Mouse (Mus musculus): Measurements from ENCODE around the gene Rabggtb. TPM values are rescaled to one million over a fixed set of nuclear protein-coding genes. Genes with fewer than 3 reads are reported as not detected.
"Not testable (repeated sequence)": the region's sequence is repeated elsewhere in the genome, so short reads cannot be mapped to it uniquely, and the experiment has no call there.

Gene Rabggtb
- polyA plus RNA-seq, 1 experiment from 2014 or later: 36.6 TPM

DNA sequence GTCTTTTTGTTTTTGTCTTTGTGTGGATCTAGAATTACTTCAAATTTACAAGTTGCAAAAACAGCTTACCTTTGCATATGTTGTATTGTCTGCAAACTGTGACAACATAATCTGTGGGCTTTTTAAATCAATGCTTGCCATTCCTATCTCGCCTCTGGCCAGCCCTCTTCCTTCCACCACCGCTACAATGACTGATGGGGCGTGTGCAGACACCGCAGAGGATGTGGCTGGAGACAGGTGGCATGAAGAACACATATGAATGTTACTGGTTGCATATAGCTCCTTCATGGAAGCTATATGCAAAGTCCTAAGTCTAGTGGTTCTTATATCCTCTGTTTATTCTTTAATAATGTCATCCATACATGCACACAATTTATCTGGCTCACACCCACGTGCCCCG lies 15.6 kb downstream of the Rabggtb start:
- H3K9me3 ChIP-seq (replicated peaks): no peaks in the 10 kb centered on the region
- H3K4me2 ChIP-seq: no peak overlapping the region
- H3K36me3 ChIP-seq (replicated peaks): no peaks in the 10 kb centered on the region
- no peak overlapping the region for H3K4me3 ChIP-seq (replicated peaks)
- ATAC-seq (ENCODE audit: insufficient read depth): no peak
- WGBS (ENCODE audit: insufficient replicate concordance): 17% methylated on average over 6 of the region's 6 CpGs
- no peak overlapping the region for H3K27ac ChIP-seq (replicated peaks)
- H3K4me1 ChIP-seq (replicated peaks): peaks cover 22% of the 10 kb centered on the region
- no peaks in the 10 kb centered on the region; the same call in 1 of the 2 replicates for H3K27me3 ChIP-seq
- H3K9ac ChIP-seq: no peak overlapping the region

DNA sequence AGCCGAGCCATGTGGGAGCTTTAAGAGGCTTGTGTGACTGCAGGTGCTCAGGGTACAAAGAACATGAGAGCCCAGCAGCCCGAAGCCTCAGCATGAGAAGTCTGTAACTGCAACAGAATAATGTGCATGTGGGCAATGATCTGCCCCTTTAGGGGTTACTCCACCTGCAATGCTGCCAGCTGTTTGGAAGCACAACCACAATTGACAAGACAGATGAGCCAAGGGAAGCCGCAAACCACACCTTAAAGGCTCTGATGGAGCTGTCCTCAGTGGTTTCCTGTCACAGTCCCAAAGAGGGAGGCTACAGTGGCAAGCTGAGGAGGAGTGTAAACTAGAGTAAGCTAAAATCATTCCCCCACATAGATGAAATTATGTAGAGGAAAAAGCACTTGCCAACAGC lies 17.4 kb downstream of the Rabggtb start:
- no peak for ATAC-seq (ENCODE audit: insufficient read depth)
- Histone ChIP-seq H3K27me3 (no peaks in the 10 kb centered on the region; the same call in 1 of the 2 replicates), H3K4me2 (no peak overlapping the region), H3K9me3 (replicated peaks) (no peaks in the 10 kb centered on the region), H3K4me3 (replicated peaks) (no peak overlapping the region), H3K4me1 (replicated peaks) (peaks cover 11% of the 10 kb centered on the region; the same call in 1 of the 2 replicates), H3K27ac (replicated peaks) (no peak overlapping the region), H3K36me3 (replicated peaks) (no peaks in the 10 kb centered on the region), H3K9ac (no peak overlapping the region)
- 36% methylated on average over 3 of the region's 3 CpGs for WGBS (ENCODE audit: insufficient replicate concordance)

DNA sequence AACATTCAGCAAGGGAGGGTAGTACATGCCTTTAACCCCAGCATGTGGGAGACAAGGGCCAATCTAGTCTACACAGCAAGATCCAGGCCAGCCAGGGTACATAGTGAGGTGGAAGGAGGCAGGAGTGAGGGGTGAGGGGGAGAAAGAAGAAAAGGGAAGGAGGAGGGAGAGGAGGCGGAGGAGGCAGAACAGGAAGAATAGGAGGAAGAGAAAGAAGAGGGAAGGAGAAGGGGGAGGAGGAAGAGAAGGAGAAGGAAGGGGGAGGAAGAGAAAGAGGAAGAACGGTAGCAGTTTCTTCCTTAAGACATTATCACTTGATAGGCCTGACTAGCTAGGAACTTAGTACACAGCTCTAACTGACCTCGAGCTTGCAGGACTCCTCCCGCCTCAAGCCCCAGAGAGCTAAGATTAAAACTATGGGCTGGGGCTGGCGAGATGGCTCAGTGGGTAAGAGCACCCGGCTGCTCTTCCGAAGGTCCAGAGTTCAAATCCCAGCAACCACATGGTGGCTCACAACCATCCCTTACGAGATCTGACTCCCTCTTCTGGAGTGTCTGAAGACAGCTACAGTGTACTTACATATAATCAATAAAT lies 23.5 kb downstream of the Rabggtb start:
- H3K27ac ChIP-seq (replicated peaks): no peak overlapping the region
- no peaks in the 10 kb centered on the region for H3K36me3 ChIP-seq (replicated peaks)
- H3K27me3 ChIP-seq: 0 out of 2 replicates have a peak, but pooled peaks cover 4% of the 10 kb centered on the region
- H3K4me1 ChIP-seq (replicated peaks): peaks cover 27% of the 10 kb centered on the region
- no peak for ATAC-seq (ENCODE audit: insufficient read depth)
- H3K4me2 ChIP-seq: no peak overlapping the region
- WGBS (ENCODE audit: insufficient replicate concordance): 46% methylated on average over 7 of the region's 8 CpGs
- H3K4me3 ChIP-seq (replicated peaks): no peak overlapping the region
- H3K9me3 ChIP-seq (replicated peaks): no peaks in the 10 kb centered on the region
- no peak overlapping the region for H3K9ac ChIP-seq

DNA sequence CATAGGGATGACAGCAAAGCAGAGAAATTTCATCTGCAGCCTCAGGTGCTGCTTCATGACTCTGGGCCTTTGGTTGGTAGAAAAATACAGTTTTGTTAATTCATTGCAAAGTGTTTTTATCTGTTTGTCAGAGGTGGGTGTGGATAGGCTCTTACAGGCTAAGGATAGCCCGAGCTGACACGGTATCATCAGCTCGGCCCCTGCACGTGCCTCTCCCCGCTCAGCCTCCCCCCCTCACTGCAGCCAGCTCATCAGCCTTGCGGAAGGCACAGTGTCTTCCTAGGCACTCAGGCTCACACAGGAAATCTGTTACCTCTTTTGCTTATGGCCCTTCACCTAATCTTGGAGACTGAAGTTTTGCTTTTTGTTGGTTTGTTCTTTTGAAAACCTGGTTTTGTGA lies 24.7 kb downstream of the Rabggtb start:
- ATAC-seq (ENCODE audit: insufficient read depth): peak; percentile 86
- no peaks in the 10 kb centered on the region for H3K9me3 ChIP-seq (replicated peaks)
- whole genome bisulfite sequencing (ENCODE audit: insufficient replicate concordance): 30% methylated on average over 6 of the region's 6 CpGs
- no peak overlapping the region for H3K4me3 ChIP-seq (replicated peaks)
- H3K36me3 ChIP-seq (replicated peaks): no peaks in the 10 kb centered on the region
- no peak overlapping the region for H3K27ac ChIP-seq (replicated peaks)
- H3K4me1 ChIP-seq (replicated peaks): peaks cover 22% of the 10 kb centered on the region
- 0 out of 2 replicates have a peak, but pooled peaks cover 4% of the 10 kb centered on the region for H3K27me3 ChIP-seq
- H3K4me2 ChIP-seq: peak overlapping the region; percentile 24
- no peak overlapping the region for H3K9ac ChIP-seq

DNA sequence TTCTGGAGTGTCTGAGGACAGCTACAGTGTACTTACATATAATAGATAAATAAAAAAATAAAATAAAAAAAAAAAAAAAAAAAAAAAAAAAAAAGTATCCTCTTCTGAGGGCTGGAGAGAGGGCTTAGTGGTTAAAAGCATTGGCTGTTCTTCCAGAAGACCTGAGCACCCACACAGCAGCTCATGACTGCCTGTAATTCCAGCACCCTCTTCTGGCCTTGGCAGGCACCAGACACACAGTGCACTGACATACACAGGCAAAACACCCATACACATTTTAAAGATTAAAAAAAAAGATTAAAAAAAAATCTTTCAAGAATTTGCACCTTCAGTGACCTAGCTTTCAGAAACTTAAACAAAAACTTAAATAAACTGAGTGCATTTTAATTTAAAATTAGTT lies 26.5 kb downstream of the Rabggtb start:
- peaks cover 14% of the 10 kb centered on the region; the same call in 1 of the 2 replicates for H3K27me3 ChIP-seq
- peaks cover 22% of the 10 kb centered on the region for H3K4me1 ChIP-seq (replicated peaks)
- no peaks in the 10 kb centered on the region for H3K9me3 ChIP-seq (replicated peaks)
- ATAC-seq (ENCODE audit: insufficient read depth): no peak
- H3K4me2 ChIP-seq: no peak overlapping the region
- no peak overlapping the region for H3K4me3 ChIP-seq (replicated peaks)
- no peaks in the 10 kb centered on the region for H3K36me3 ChIP-seq (replicated peaks)
- no peak overlapping the region for H3K27ac ChIP-seq (replicated peaks)
- no peak overlapping the region for H3K9ac ChIP-seq

DNA sequence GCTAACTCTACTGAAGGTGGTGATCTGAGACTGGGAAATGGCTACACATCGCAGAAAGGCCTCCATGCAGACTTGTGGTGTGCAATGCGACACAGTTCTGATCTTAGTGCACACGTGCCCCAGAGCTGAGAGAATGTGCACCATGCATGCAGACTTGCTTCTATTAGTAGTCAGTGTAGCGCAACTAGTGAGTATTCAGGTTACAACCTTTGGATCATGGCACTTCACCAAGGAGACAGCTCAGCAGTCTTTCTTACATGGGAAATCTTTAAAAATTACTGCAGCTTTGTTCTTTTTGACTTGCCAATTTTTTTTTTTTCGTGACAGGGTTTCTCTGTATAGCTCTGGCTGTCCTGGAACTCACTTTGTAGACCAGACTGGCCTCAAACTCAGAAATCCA lies 41.4 kb downstream of the Rabggtb start:
- no peak overlapping the region for H3K27ac ChIP-seq (replicated peaks)
- H3K9me3 ChIP-seq (replicated peaks): no peaks in the 10 kb centered on the region
- H3K4me2 ChIP-seq: no peak overlapping the region
- no peak overlapping the region for H3K4me3 ChIP-seq (replicated peaks)
- no peaks in the 10 kb centered on the region for H3K36me3 ChIP-seq (replicated peaks)
- H3K4me1 ChIP-seq (replicated peaks): no peaks in the 10 kb centered on the region
- ATAC-seq (ENCODE audit: insufficient read depth): no peak
- peaks cover 9% of the 10 kb centered on the region for H3K27me3 ChIP-seq
- H3K9ac ChIP-seq: no peak overlapping the region
- WGBS (ENCODE audit: insufficient replicate concordance): 78% methylated on average over 5 of the region's 5 CpGs

DNA sequence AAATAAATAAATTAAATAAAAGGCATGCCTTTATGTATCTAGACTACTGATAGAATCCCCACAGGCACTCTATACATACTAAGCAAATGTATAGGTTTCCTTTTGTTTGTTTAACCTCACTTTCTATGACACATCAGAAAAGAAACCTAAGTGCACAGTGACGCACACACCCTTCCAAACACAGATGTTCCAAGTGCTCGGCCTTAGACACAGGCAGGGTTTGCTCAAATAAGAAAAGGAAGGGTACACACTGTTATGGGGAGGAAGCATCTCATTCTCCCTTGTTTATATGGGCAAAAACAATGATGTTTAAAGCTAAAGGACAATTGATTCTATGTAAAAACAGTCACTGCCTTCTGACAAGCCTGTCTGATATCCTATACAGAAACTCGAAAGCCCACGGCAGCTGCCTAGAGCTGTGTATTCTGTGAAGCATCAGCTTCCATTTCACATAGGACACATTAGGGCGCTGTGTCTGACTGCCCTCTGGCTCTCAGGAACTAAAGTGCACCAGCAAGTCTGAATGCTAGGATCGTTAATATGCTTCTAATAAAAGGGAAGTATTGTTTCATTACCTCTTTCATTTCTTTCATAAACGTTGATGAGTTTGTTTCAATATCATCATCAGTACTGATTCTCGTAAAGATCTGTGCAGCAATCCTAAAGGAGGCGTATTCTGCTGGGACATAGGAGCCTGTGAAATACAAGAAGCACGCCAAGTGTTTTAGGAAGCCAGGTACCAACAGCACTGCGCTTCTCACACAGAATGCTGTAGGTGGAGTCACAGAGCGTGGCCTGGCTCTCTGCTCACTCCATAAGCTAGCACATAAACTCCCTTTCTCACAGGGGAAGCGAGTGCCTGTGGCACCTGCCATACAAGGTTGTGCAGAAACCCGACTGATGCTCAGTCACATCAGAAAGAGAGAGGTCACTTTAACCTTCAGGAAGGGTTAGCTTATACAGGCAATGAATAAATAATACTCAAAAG lies 45.4 kb downstream of the Rabggtb start:
- Histone ChIP-seq H3K4me1 (replicated peaks) (0 out of 2 replicates have a peak, but pooled peaks cover 5% of the 10 kb centered on the region), H3K27me3 (no peaks in the 10 kb centered on the region), H3K9ac (no peak overlapping the region), H3K36me3 (replicated peaks) (no peaks in the 10 kb centered on the region), H3K27ac (replicated peaks) (no peak overlapping the region), H3K9me3 (replicated peaks) (no peaks in the 10 kb centered on the region), H3K4me3 (replicated peaks) (no peak overlapping the region), H3K4me2 (no peak overlapping the region)
- 71% methylated on average over 14 of the region's 14 CpGs for WGBS (ENCODE audit: insufficient replicate concordance)
- no peak for ATAC-seq (ENCODE audit: insufficient read depth)

DNA sequence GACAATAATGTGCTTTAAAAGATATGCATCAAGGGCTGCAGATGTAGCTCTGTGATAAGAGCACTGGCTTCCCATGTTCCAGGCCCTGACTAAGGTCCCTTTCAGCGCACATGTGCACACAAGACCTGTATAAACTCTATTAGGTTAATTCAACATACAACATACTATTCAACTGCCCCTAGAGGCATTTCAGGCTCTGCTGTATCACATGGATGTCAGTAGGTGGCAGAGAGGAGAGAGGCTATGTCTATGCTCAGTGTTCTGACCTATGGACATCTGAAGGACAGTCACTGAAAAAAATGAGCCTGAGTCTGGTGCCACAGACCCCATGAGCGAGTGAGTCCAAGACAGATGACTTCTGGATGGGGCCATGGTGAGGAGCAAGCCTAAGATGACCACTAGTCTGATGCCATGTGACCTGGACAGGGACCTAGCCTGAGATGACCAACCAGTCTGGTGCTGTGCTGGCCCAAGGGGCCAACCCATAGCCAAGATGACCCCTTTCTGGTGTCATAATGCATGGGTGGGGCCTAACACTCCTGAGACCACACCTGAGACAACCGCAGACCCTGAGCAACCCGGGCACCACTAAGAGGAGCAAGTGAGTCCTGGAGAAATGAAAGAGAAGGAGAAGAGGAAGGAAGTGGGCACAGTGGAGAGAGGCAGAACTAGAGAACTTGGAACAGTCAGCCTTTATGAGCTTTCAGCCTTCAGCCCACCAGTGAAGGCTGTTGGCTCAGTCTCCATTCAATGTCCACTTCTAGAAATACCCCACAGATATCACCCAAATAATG lies 48.0 kb downstream of the Rabggtb start:
- Histone ChIP-seq H3K27me3 (no peaks in the 10 kb centered on the region), H3K9me3 (replicated peaks) (no peaks in the 10 kb centered on the region), H3K9ac (no peak overlapping the region), H3K36me3 (replicated peaks) (no peaks in the 10 kb centered on the region), H3K4me2 (no peak overlapping the region), H3K27ac (replicated peaks) (no peak overlapping the region), H3K4me1 (replicated peaks) (peaks cover 17% of the 10 kb centered on the region), H3K4me3 (replicated peaks) (no peak overlapping the region)
- WGBS (ENCODE audit: insufficient replicate concordance): 55% methylated on average over 4 of the region's 4 CpGs
- peak; percentile 14; the same call in 1 of the 2 replicates for ATAC-seq (ENCODE audit: insufficient read depth)

DNA sequence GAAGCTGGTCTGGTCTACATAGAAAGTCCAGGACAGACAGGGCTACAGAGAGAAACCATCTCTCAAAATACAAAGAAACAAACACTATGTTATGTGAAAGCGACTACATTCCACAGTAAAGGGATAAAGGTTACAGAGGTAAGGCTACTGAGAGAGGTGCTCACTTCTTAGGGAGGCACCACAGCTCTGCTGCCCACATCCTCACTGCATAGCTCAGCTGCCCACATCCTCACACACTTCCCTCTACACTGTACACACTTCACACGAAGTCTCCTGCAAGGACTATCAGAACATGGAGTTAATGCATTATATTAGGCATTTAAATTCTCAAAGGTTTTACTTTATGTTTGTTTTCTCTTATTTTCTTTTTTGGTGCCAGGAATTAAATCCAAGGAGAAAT lies 49.0 kb downstream of the Rabggtb start:
- Histone ChIP-seq H3K4me2 (no peak overlapping the region), H3K9me3 (replicated peaks) (no peaks in the 10 kb centered on the region), H3K4me3 (replicated peaks) (no peak overlapping the region), H3K9ac (no peak overlapping the region), H3K27ac (replicated peaks) (no peak overlapping the region), H3K36me3 (replicated peaks) (no peaks in the 10 kb centered on the region), H3K27me3 (no peaks in the 10 kb centered on the region), H3K4me1 (replicated peaks) (peaks cover 27% of the 10 kb centered on the region)
- no peak for ATAC-seq (ENCODE audit: insufficient read depth)
- WGBS (ENCODE audit: insufficient replicate concordance): 46% methylated on average over 2 of the region's 2 CpGs

DNA sequence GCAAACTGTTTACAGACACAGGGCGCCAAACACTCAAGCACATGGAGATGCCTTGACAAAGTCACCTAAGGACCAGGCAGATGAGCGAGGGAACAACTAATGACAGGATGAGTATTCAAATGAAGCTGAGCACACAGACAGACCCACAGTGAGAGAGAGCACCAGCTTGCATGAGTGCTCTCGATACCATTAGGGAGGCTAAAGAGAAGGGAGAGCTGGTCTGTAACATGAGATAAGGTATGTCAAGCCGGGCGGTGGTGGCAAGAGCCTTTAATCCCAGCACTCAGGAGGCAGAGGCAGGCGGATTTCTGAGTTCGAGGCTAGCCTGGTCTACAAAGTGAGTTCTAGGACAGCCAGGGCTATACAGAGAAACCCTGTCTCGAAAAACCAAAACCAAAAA lies 52.4 kb downstream of the Rabggtb start:
- peaks cover 35% of the 10 kb centered on the region for H3K4me1 ChIP-seq (replicated peaks)
- H3K36me3 ChIP-seq (replicated peaks); H3K4me3 ChIP-seq (replicated peaks); H3K9ac ChIP-seq; H3K27me3 ChIP-seq; H3K9me3 ChIP-seq (replicated peaks); H3K4me2 ChIP-seq: not testable (repeated sequence)
- WGBS (ENCODE audit: insufficient replicate concordance): 49% methylated on average over 8 of the region's 8 CpGs
- peak overlapping the region; percentile 70 for H3K27ac ChIP-seq (replicated peaks)
- ATAC-seq (ENCODE audit: insufficient read depth): peak; percentile 84
